Mouse (Mus musculus) megakaryocyte, embryonic 14.5 days (primary cell): Measurements from ENCODE around the gene Acox3.

Experiments used
- FLI1 ChIP-seq: IDR thresholded peaks from 2 replicates; pipeline ENCODE4 v1.6.1; 2012; ENCODE audit warnings: low read length, inconsistent platforms, mixed read lengths
- GATA1 ChIP-seq: IDR thresholded peaks from 3 replicates; pipeline ENCODE4 v1.6.1; 2012; ENCODE audit warnings: mixed read lengths, low read length, inconsistent platforms, borderline replicate concordance

DNA sequence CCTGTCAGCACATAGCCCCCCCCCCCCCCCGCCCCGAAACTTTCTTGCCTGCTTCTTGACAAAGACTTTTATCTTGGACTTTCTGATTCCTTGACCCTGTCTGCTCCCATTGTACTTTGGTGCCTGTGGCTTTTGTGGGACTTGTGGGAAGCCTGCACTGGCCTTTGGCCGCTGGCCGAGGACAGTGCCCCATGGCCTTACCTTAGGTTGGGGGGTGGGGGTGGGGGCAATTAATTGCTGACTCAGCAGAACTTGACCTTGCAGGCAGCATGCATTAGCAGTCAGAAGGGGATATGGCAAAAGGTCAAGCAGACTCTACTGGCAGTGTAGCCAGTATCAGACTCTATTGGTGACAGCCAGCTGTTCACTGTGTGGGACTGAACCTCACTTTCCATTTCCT is 8.7 kb downstream of the Acox3 start:
- TF ChIP-seq GATA1 (no peak), FLI1 (no peak)
